Mouse (Mus musculus) thymus, postnatal 14 days (tissue): ENCODE measurements around the gene Osbp2.
A peak's percentile ranks its signal among the peaks of the same experiment; 100 is the strongest.

ENCODE experiments used
- DNase-seq: peaks from one replicate; pipeline ENCODE4 v3.0.0; 2021

Gene Osbp2

GRCm38 (mm10) chr11:3815951-3816350, 47.8 kb downstream of the Osbp2 start:
- no peak for DNase-seq

- DNase-seq, result no peak
Observed at GRCm38 (mm10) chr11:3813340-3813739, 50.4 kb downstream of the Osbp2 start.

GRCm38 (mm10) chr11:3808162-3808561, 55.5 kb downstream of the Osbp2 start:
- no peak for DNase-seq

GRCm38 (mm10) chr11:3805362-3805761, 58.3 kb downstream of the Osbp2 start:
- peak; percentile 37 for DNase-seq

GRCm38 (mm10) chr11:3804639-3805038, 59.1 kb downstream of the Osbp2 start:
- peak; percentile 5 for DNase-seq

- DNase-seq, result no peak
Observed at GRCm38 (mm10) chr11:3802057-3802456, 61.6 kb downstream of the Osbp2 start.

- no peak for DNase-seq
Observed at GRCm38 (mm10) chr11:3797631-3798215, 66.0 kb downstream of the Osbp2 start.

- DNase-seq, result no peak
Observed at GRCm38 (mm10) chr11:3790736-3791135, 73.0 kb downstream of the Osbp2 start.

- no peak for DNase-seq
Observed at GRCm38 (mm10) chr11:3789919-3790318, 73.8 kb downstream of the Osbp2 start.

GRCm38 (mm10) chr11:3786564-3786963, 77.1 kb downstream of the Osbp2 start:
- peak; percentile 74 for DNase-seq

GRCm38 (mm10) chr11:3775263-3775644, 88.4 kb downstream of the Osbp2 start:
- no peak for DNase-seq

GRCm38 (mm10) chr11:3774463-3775262, 89.0 kb downstream of the Osbp2 start:
- DNase-seq, result peak; percentile 35

GRCm38 (mm10) chr11:3773782-3774462, 89.8 kb downstream of the Osbp2 start:
- no peak for DNase-seq

- DNase-seq, result no peak
Observed at GRCm38 (mm10) chr11:3773136-3773535, 90.6 kb downstream of the Osbp2 start.

GRCm38 (mm10) chr11:3771348-3771747, 92.4 kb downstream of the Osbp2 start:
- no peak for DNase-seq

- DNase-seq, result no peak
Observed at GRCm38 (mm10) chr11:3767830-3768229, 95.9 kb downstream of the Osbp2 start.

GRCm38 (mm10) chr11:3766964-3767363, 96.7 kb downstream of the Osbp2 start:
- DNase-seq, result no peak

GRCm38 (mm10) chr11:3764352-3764751, 99.4 kb downstream of the Osbp2 start:
- DNase-seq, result no peak

- DNase-seq, result peak; percentile 8
Observed at GRCm38 (mm10) chr11:3761775-3762501, 101.8 kb downstream of the Osbp2 start.

- no peak for DNase-seq
Observed at GRCm38 (mm10) chr11:3761339-3761738, 102.4 kb downstream of the Osbp2 start.

- no peak for DNase-seq
Observed at GRCm38 (mm10) chr11:3759433-3759832, 104.3 kb downstream of the Osbp2 start.

GRCm38 (mm10) chr11:3755341-3755740, 108.4 kb downstream of the Osbp2 start:
- no peak for DNase-seq

- no peak for DNase-seq
Observed at GRCm38 (mm10) chr11:3754685-3755084, 109.0 kb downstream of the Osbp2 start.
